Mouse (Mus musculus) retina, postnatal 7 days (tissue): ENCODE results near the gene B3galnt1.
"Not testable (repeated sequence)": the region's sequence is repeated elsewhere in the genome, so short reads cannot be mapped to it uniquely, and the experiment has no call there.

Experiments
- DNase-seq: peaks from one replicate; pipeline ENCODE4 v3.0.0-alpha.2; 2012; ENCODE audit warnings: low read depth, low spot score

Gene B3galnt1

DNA sequence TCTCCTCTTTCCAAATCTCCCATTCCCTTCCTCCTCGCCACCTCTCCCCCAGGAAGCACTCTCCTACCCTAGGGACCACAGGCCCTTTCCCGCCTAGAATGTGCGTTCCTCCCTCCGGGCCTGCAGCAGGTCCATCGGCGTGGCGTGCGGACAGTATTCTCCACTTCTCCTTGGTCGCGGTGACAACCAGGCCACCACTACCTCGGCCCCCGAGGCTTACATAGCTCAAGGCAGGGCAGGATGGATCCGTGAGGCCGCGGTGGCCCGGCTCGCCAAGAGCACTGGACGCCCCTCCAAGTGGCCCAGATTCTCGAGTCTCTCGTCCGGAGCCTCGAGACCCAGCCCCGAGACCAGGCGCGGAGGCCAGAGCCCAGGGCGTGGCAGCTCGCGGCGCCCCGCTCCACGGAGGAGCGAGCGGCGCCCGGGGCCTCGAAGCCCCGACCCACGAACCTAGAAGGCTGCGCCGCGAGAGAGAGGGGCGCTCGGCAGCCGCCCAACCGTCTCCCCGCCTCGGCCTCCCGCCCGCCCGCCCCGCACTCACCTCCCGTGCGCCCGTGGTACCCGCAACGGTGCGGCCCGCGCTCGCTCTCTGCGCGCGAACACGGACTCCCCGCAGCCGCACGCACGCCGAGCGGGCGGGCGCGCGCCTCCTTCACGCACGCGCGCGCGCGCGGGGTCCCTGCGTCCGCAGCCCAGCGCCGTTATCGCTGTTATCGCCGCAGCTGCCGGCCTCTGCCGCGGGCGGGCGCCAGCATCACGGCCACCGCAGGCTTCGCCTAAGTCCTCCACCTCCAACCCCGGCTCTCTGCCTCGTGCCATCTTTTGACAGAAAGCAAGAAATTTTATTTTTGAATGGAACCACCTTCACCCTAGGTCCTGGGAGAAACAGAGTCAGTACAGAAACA, at the start of gene B3galnt1:
Gene B3galnt1, minus strand, starts transcription at position 700 of the 905 bp plus-strand sequence.
- peak; percentile 56 for DNase-seq

DNA sequence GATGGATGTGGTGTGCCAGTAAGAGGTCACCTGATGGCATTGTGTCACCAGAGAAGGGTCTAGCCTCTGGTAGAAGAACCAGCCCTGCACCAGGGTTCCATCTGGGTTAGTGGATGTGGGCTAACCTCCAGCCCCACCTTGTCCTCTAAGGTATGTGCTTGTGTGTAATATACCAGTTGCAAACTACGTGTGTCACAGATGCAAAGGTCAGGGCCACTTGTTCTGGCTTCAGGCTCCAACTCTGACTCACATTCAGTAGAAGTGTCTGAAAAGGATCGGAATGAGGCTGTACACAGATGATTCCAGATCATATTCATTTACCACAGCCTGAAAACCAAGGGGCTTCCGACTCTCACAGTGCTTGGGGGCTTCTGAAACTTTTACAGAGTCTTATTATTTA, 35.8 kb upstream of the B3galnt1 start:
- DNase-seq = no peak

DNA sequence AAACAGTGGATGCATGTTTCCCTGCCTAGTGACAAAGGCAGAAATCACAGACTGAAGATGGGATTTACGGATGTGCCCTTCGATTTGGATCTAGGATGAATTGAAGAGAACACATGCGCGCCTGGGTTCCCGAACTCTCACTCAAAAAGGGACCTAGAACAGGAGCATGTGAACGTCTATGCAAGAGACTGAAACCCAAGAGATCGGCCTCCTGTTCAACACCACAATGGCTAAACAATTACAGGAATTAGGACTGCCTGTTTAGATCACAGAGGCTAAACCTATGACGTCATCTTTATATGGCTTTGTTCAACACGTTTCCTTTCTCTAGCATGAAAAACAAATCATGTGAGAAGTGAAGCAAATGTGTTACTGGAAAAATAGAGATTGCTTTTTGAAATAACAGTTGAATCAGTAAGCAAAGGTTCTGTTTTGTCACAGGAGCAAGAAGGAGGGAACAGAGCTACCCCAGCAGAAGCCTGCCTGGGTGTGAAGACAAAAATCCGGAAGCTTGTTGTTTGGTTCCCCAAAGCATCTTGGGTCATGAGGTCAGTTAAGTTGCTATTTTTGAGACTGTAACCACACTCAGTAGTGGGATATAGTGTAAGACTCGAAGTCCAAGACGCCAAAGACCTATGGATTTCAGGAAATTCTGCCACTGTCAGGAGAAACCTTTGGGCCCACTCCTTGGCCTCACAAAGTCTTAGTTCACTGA, 35.1 kb upstream of the B3galnt1 start:
- DNase-seq = no peak

DNA sequence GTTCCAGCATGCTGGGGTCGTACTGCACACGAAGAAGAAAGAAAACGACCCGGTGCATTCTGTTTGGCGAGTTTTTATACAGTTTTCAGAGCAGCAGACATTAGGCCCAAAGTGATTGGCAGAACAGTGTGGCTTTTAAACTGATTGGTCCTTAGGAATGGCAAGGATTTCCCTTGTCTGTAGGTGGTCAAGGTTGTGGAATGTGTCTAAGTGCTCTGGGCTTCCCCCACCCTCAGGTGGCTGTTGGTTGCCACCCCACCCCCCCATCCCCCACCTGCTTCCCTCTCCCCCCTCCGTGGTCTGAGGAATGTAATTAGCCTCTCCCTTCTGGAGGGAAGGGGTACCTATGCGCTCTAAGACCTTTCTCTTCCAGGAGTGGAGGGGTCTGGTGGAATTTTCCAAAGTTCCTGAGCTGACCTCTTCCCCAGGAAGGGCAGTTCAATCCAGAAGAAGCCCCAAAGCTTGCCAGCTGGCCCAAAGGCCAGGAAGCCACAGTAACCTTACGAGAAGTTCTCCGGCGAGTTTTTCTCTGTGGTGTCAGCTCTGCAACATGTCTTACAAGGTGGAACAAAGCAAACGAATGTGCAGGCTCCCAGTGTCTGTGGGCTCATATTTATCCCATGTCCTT, 28.3 kb upstream of the B3galnt1 start:
- DNase-seq = no peak

DNA sequence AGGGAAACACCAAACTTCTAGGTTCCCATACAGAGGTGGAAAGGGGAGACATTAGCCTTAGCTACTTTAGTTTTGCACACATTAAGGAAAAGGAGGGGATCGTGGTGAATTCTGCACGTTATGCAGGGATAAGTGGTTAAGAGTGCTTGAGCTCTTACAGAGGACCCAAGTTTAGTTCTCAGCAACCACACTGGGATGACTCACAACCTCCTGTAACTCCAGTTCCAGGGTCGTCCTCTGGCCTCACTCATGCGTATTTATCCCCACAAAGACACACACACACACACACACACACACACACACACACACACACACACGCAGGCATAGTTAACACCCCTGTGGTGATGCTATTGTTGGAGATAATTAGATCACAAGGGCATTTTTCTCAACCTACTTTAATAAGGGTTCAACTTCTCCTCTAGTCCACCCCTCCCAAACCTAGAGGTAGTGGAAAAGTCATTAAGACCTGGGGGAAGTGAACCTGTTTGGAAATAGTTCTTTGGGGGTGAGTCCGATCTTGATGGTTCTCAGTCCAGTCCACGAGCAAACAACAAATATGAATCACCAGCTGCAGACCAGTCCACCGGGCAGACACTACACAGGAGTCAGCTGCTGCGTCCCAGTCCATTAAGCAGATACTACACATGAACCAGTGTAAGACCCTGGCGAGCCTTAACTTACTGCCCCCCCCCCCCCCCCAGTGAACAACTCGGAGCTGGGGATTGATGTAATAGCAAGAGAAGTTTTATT, 27.6 kb upstream of the B3galnt1 start:
- no peak for DNase-seq

DNA sequence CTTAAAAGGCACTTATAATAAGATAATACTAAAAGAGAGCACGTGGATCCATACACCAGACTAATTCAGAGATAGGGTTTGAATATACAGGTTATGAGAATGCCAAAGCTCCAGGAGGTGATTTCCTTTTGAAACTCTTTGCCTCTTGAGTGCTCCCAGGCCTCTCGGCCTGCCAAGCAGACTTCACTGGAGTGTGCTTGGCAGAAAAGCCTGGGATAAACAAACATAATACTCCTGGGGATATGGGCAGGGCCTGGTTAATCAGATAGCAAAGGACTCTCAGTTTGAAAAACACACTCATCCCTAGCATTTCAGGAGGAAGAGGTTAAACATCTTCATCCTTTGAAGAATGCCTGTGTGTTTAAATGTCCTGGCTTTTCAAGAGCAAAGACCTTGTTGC, 25.4 kb upstream of the B3galnt1 start:
- DNase-seq = no peak

DNA sequence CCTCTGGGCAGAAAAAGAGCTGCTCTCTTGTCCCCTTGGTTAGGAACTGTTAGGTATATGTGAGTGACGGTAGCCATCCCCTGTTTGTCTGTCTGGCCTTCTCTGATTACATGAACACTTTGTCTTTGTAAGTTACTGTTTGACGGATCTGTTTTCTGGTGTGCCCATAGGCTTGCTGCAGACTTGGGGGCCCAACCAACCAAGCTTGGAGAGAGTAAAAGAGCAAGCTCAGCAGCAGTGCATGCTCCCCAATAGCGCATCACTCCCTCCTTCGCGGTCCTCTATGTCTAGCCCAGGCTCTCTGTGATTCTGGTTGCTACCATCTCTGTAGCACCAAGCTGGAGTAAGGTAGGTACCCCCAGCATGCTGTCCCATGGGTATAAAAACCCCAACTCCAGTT, 9.1 kb upstream of the B3galnt1 start:
- no peak for DNase-seq

DNA sequence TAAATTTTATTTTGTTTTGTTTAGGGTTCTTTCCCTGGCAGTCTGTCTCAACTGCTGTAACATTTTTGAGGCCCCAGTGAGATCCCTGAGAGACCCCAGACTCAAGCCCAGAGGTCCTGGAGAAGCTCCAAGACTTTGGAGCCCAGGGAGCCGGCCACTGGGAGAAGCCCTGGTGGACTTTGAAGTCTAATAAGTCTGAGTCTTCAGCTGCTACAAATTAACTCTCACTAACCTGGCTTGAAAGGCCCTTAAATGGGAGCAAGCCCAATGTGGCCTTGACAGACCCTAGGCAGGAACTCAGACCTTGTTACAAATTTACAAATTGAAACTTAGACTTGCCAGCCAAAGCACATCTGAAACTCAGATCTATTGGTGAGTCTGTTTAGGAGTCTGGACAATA, 8.7 kb upstream of the B3galnt1 start:
- DNase-seq = no peak

DNA sequence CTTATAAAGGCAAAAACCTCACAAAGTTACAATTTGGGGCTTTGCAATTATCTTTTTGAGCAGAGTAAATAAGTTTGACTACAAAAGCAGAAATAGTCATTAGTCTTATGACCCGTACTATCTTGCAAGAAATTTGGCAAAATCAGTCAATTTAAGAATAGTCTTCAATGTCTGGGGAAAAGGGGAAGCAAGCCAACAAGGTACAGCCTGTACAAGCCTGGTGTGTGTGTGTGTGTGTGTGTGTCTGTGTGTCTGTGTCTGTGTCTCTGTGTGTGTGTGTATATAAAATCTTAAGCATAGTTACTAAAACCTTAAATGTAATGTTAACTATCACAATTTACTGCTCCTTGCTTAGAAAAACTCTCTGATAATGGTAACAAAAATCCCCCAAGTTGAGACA, 8.2 kb upstream of the B3galnt1 start:
- no peak for DNase-seq

DNA sequence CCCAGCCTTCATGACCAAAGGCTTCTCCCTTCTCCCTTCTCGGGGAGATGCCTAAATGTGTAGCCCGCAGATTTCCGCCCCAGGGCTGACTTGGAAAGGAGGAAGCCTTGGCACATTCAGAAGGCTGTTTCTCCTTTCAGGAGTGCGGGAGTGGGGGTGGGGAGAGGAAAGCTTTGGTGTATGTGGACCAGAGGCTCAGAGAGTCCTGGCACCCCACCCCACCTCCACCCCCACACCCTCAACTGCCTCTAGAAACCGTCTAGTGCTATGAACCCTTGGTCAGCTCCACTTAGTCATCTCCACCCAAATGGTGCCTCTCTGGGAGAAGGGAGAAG, 373 bp upstream of the B3galnt1 start:
- no peak for DNase-seq

DNA sequence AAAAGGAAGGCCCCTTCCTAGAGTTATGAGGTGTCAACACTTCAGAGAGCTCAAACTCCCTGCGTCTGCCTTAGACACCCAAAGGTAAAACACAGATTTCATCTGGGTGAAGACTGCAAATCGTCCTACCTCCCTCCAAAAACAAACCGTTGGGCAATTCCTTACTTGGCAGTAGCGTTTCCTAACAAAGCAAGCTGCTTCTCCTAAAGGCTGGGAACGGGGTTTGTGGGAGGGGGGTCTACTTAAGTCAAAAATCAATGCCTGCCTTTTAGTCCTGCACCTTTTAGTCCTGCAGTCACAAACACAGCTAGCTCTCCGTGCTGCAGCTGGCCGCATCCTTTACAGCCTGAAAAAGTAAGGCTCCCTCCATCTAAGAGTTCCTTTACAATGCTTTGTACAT, 944 bp downstream of the B3galnt1 start:
- DNase-seq = no peak

DNA sequence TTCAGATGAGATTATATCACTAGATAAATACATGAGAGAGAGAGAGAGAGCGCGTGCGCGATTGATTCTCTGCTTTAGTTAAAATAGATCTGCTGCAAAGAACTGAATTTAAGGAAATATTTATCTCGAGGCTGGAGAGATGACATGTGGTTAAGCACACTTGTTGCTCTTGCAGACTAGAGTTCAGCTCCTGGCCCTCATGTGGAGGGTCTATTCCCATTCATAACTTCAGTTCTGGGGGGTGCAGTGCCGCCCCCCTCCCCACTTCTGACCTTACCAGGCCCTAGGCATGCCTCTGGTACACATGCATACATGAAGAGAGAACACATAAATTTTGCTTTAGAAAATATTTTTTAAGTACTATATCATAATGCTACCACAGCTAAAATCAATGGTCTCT, 1.5 kb downstream of the B3galnt1 start:
- no peak for DNase-seq

DNA sequence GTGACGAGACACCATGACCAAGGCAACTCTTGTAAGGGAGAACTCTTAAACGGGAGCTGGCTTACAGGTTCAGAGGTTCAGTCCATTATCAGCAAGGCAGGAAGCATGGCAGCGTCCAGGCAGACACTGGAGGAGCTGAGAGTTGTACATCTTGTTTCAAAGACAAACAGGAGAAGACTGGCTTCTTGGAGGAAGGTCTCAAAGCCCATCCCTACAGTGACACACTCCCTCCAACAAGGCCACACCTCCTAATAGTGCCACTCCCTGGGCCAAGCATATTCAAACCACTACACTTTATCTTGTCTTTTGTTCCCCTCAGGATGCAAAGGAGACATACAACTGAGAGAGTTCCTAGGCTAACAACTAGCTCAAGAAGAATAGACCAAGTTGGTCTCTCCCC, 2.6 kb downstream of the B3galnt1 start:
- no peak for DNase-seq

DNA sequence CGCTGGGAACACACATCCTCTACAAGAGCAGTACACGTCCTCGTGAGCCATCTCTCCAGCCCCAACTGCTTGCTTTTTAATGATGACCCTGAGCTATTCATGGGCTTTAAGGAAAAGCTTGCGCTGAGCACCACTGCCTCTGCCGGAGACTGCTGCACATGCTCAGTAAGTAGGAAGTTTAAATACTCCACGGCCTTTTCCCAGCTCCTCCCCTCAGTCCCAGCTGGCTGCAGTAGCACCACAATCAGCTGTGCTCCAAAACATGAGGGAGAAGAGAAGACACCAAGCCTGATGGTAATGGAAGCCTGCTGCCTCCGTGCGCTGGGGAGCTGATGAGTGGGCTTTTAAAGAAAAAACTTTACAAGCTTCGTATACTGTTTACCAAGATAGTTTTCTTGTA, 4.7 kb downstream of the B3galnt1 start:
- no peak for DNase-seq

DNA sequence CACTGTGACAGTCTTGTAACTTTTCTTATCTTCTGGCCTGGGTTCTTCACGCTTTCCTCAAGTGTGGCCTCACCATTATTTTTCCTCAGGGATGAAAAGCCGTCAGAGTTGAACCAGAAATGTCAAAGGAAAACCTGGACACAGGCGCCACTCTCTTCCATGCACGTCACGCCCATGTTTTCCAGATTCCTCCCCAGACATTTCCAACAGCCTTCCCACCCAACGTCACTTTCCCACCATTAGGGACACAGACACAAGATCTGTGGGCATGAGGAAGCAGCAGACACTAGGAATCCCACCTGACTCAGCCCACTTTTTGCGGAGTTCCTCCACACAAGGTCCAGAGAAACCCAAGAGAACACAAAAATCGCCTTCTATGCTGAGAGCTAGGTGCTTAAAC, 5.3 kb downstream of the B3galnt1 start:
- no peak for DNase-seq

DNA sequence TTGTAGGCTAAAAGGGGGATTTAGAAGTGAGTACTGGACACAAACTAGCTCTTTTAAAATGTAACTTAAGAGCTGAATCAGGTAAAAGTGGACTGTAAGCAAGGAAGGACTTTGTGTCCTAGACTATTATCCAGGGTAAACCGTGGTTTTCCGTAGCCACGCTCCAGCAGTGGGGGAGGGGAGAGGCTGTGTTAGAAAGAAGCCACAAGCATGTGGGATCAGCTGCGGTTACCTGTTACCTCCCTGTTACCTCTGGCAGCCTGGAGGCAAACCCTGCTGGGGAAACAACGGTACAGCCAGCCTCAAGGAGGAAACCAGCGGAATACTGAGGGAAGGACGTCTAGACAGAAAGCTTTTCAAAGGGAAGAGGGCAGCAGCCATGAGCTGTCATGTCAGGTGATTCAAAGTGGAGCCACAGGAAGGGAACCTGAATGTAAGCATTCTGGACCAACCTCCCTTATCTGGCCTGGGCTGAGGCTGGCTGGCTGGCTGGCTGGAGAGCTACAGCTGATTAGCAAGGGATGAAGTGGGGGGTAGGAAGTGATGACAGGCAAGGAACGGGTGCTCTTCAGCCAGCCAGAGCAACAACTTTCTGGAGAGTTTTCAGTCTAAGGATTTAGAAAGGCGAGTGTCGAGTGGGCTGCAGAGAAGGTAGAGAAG, 10.5 kb downstream of the B3galnt1 start:
- DNase-seq = no peak

DNA sequence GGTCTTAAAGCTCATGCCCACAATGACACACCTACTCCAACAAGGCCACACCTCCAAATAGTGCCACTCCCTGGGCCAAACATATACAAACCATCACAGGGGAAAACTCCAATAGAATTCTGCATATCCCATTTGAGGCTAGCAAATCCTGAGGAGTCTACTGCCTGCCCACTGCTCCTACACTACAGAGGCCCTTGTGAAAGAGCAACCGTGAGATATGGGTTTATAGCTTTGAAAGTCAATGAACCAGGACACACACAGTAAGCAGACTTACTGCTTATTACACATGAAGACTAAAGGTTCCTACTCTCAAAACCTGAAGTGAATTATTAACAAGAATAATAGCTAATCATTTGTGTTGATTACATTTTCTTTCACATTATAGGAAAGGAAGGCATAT, 15.0 kb downstream of the B3galnt1 start:
- no peak for DNase-seq

DNA sequence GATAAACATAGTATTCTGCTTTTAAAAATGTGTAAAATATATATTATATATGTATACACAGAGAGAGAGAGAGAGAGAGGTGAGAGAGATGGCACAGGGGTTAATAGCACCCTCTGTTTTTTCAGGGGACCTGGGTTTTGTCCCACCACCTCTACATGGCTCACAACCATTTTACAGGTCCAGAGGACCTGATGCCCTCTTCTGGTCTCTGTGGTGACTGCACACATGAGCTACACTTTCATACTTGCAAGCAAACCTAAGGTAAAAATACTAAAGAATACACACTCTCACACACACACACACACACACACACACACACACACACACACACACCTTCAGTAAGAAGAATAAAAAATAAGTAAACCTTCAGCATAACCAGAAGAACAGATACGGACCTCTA, 20.0 kb downstream of the B3galnt1 start:
- no peak for DNase-seq

DNA sequence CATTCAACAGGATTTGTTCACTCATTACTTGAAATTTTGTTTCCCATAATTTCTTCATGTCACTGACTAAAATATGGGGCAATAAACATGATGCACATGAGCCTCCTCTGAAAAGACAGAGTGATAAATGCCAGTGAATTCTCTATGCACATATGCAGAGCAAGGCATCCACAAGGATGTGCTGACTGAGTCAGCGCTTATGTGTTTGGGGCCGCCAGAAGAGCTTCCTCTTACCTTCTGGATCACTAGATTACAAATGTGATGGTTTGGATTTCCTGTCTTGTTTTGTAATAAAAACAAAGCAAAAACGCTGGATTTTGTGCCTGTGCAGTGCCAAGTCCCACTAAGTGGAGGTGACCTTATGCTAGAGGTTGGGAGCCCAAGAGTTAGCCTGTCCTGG, 22.0 kb downstream of the B3galnt1 start:
- DNase-seq = no peak

DNA sequence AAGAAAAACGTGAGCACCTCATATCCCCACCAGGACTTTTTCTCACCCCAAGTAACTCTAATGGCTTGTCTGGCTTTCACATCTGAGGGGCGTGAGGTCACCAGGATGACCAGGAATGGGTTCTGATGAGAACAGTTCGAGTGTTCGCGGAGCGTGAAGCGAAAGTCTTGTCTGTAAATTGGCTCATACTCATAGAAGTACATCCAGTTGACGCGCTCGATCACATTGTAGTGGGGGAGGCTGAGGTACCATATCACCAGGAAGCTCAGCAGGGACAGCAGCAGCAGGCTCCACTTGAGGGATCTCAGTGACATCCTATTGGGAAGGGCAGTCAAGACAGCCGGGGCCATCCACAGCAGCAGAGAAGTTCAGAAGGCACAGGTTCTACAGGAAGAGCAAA, 23.2 kb downstream of the B3galnt1 start:
- DNase-seq = no peak

DNA sequence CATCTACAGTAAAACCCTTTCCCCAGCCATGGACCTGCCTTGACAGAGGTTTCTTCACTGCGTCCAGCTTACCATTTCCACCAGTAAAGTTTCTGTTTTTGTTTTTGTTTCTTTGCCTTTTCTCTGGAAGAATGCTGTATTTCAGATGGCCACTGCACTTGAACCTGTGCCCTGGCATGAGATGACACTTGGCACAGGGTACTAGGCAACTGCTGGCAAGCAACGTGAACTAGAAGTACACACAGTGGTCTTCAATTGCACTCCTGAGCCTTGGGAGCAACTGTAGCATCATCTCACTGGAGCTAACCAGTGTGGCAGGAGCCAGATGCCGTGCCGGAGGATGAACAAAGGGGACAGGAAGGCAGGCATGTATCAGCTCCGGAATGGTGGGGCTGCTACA, 26.2 kb downstream of the B3galnt1 start:
- no peak for DNase-seq

DNA sequence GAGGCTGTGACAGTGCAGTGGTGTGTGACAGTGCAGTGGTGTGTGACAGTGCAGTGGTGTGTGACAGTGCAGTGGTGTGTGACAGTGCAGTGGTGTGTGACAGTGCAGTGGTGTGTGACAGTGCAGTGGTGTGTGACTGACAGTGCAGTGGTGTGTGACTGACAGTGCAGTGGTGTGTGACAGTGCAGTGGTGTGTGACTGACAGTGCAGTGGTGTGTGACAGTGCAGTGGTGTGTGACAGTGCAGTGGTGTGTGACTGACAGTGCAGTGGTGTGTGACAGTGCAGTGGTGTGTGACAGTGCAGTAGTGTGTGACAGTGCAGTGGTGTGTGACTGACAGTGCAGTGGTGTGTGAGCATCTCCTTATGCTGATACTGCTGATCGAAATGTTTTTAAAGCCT, 33.2 kb downstream of the B3galnt1 start:
- not testable (repeated sequence) for DNase-seq
